Mouse (Mus musculus) right cerebral cortex, postnatal 25 days (tissue): Measurements from ENCODE around the gene Tnni1.

Experiments used
- DNase-seq: peaks from one replicate; pipeline ENCODE4 v3.0.0; 2022

The Tnni1 gene

DNA sequence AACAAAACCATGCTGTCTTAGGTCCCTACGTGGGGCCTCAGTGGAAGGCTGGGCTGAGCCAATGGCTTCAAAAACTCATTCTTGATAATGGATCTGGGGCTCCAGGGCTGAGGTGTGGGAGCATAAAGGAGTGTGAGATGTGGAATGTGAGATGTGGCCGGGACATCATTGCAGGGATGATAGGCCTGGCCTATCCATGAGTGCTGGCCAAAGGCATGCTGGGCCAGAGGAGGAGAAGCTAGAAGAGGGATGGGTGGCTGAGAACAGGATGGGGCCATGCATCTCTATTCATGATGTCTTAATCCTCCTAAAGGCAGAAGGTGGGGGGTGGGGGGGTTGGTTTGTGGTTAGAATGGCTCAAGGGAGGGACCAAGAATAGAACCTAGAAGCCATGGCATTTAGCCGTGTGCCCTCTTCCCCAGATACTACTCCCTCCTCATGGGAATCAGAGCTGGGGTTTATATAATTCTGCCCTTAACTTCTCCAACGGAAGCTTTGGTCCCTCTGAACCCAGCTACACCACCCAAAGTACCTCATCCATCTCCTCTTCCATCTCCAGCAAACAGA, 11.8 kb upstream of the Tnni1 start:
- no peak for DNase-seq

DNA sequence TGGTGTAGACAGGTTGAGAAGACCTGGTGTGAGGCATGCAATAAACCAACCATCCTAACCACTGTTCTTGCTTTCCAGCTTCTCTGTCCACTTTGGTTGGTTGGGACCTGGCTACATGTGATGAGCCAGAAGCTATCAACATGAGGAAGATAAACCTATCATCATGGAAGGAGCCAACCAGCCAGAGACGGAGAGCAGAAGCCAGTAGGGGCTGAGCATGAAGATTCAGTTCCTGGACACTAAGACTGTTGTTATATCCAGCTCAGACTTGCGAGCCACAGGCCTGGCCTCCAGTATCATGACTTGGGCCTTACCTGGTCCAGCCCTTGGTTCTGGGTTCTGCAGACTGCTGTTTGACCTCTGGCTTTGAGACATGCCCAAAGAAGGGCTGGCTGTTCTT, 10.8 kb upstream of the Tnni1 start:
- DNase-seq = no peak

DNA sequence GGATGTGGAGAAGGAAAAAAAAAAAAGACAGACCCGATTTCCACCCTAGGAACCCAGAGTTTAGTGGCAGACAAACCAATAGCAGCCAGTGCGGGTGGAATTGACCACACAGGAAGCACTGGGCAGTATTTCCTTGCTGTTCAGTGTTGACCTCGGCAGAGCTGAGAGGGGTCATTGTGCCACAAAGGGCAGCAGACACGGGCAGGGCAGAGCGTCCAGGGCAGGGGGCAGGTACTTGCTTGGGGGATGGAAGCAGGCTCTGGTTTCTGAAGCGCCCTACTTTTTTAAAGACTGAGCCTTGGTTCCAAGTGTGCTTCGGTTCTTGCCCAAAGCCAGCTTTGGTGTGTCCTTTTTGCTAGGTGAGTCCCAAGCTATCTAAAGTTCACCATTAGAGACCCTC, 9.0 kb upstream of the Tnni1 start:
- no peak for DNase-seq

DNA sequence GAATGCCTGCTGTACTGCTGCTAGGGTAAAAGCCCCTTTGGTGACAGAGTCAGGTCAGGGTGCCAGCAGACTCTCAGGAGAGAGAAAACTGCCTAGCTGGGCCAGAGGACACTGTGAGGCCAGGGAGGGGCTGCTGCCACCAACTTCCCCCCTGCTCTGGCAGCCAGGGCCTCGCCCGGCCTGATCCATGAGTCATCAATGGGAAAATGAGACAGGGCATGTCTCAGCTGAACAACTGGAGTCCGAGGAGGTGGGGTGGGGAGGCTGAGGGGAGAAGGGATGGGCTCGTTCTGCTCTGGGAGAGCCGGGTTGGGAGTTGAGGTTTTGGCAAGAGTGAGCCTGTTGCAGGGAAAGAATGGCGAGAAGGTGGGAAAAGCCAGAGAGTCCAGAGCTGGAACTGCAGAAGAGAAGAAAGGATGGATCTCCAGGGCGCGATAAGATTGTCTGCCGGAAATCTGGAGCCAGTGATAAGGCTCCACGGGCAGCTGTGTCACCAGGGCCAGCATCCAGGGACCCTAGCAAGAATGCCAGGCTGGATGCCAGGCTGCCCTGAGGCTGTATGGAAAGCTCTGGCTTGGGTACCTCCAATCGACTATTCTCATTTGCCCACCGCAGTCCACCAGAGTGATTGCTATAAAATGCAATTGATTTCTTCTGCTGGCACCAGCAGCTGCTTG, 8.2 kb upstream of the Tnni1 start:
- DNase-seq = no peak

DNA sequence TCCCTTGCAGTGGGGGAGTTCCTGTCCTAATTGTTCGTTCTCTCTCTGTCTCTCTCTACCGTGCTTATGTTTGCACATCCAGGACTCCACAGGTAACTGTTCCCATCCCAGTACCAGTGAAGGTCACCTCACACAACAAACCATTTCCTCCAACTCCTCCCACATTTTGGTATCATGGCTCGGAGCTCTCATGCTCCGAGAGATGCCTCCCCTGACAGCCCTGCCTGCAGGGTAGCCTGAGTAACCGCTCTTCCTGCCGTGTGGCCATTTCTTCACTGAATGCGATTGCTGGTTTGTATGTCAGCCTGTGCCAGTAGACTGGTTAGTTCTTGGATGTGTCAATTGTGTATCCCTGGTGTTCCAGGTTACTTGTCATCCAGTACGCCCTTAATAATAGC, 7.7 kb upstream of the Tnni1 start:
- DNase-seq = no peak

DNA sequence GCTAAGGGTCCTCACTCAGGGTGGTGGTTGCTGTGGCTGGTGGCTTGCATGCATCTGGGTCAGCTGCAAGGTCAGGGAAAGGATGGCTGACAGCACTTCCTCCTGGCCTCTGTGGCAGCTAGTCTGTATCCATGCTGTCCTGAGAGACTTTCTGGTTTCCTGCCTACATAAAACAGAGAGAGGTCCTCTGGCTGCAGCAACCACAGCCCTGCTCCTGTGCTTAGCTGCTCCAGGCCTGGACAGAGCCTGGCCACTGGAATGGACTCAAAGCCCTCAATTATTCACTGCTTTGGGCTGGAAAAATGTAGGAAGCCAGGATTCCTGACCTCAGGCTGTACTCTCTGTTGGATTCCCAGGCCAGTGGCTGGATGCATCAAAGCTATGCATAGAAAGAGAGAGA, 2.6 kb upstream of the Tnni1 start:
- no peak for DNase-seq

DNA sequence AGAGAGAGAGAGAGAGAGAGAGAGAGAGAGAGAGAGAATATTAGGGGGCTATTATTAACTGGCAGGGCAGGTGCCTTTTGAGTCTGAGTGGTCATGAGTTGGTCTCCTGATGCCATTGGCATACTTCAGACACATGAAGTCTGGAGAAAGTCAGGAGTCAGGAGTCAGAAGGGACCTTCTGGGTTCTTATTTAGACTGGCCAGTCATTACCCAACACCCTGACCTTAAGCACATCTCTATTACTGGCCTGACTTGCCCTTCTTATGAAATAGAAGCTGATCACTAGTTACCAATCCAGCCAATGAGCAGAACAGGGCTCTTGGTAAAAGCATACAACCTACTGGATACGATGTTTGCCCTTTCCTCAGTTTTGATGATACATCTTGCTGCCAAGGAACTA, 2.2 kb upstream of the Tnni1 start:
- DNase-seq = no peak

DNA sequence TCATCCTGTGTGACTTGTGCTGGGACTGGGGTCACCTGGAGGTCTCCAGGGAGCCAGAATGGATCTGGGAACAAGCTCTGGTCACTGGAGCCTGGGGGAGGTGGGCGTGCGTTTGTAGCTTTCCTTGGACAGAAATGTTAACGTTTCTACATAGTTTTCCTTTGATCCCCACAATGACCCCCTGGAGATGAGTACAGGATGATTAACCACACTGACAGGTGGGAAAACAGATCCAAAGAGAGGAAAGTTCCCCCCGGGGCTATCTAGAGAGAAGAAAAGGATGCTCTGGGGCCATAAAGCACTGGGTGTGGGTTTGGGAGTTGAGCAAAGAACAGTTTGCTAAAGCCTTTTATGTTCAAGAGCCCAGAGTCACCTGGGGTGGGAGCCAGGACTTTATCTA, 1.4 kb downstream of the Tnni1 start:
- DNase-seq = no peak

DNA sequence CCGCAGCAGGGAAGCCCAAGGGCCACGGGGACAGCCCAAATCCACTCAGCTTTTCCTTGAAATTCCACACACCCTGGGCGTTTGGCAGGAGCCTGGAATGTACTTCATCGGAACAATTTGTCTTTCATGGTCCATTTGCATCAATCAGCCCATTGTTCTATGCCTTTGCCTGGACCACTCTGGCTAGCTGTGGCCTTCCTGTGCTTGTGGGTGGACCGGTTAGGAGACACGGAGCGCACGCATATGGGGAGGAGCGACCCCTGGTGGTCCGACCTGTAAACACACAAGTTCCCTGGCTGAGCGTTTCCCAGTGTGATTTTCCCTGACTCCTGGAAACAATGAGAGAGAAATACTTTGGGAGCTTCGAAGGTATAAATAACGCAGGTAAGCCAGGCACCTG, 2.0 kb downstream of the Tnni1 start:
- peak; percentile 47 for DNase-seq

DNA sequence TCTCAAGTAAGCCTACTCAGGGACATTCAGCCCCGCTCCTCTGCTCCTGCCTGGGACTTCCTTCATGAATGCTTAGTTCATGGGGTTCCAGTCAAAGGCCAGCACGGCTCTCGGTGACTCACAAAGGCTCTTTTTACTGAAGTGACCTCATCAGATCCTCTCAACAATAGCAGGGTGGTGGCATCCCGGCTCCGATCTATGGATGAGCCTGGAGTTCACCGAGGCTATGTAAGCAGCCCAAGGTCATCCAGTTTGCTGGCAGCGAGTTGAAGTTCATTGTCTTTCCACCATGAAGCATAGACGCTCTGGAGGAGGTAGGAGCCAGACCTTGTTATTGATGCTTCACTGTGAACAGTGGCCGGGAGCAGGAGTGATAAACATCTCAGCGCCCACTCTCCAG, 3.6 kb downstream of the Tnni1 start:
- no peak for DNase-seq

DNA sequence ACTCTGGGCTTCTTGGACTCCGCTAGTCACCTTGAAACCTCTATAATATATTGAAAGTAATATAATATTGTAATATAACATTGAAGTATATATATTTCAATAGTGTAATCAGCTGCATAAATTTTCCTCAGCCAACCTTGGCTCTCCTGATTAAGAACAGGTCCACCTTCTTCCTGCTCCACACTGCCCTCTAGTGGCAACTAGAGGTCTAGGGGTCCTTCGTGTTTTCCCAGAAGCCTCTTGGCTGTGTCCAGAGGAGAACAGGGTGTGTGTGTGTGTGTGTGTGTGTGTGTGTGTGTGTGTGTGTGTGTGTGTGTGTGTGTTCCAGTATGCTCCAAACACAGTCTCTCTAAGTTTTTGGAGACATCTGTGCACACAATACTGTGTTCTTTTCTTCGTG, 8.6 kb downstream of the Tnni1 start:
- DNase-seq = peak; percentile 54

DNA sequence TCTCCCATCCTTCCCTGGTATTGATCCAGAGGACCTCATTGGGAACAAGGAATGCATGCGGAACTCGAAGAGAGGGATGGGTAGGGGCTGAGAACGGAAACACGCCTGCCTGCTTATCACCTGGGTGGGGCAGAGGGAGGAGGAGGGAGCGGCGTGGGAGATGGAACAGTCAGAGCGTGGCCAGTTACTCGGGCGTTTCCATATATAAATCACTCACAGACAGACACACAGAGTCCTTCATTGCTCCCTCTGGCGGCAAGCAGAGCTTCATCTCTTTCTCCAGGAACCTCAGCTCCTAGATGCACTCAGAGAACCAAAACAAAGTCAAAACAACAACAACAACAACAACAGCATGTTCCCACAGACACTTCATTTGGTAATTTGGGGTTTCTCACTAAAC, 9.5 kb downstream of the Tnni1 start:
- no peak for DNase-seq

DNA sequence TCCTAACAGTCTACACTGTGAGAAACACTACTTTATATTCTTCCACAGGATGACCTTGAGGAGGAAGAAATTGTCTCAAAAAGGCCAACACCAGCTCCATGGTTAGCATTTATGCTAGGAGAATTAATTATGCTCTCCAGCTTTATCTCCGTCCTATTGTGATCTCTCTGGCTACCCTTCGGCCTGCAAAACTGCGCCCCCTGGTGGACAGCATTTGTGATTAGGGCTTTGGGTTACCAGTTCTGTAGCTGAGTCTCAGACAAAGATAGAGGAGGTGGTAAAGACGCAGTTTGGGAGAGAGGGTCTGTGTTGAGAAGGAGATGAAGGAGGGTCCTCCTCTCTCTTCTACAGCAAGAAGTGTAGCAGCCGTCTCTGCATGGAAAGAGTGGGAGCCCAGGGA, 10.6 kb downstream of the Tnni1 start:
- no peak for DNase-seq

DNA sequence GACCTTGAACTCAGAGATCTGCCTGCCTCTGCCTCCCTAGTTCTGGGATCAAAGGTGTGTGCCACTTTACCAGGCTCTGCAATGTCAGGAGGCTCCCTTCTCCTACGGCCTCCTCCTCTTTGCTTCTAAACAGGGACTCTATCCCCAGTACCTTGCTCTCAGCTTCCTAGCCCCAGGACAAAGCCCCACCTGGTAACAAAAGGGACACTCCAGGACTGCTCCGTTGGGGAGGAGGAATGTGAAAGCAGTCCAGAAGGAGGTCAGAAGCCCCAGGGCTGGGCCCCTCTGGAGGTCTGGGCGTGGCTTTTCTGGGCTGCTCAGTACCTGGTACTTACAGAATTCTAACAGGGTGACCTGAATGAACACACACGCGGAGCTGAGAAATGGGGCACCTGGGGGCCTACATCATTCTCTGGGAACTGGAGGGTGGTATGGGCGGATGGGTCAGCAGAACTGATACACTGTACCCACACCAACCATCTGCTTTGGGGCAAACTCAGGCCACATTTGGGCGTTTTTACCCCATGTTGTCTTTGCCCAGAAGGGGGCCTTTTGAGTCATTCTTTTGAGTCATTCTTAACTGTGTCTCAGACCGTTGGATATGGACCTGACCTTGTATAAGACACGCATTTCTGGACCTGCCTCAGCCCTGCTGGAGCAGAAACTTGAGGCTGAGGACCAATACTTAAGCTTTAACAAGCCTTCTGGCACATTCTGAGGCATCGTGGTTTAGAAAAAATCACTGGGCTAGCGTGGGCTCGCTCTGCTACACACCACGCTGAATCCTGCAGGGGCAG, 13.1 kb downstream of the Tnni1 start:
- DNase-seq = no peak

DNA sequence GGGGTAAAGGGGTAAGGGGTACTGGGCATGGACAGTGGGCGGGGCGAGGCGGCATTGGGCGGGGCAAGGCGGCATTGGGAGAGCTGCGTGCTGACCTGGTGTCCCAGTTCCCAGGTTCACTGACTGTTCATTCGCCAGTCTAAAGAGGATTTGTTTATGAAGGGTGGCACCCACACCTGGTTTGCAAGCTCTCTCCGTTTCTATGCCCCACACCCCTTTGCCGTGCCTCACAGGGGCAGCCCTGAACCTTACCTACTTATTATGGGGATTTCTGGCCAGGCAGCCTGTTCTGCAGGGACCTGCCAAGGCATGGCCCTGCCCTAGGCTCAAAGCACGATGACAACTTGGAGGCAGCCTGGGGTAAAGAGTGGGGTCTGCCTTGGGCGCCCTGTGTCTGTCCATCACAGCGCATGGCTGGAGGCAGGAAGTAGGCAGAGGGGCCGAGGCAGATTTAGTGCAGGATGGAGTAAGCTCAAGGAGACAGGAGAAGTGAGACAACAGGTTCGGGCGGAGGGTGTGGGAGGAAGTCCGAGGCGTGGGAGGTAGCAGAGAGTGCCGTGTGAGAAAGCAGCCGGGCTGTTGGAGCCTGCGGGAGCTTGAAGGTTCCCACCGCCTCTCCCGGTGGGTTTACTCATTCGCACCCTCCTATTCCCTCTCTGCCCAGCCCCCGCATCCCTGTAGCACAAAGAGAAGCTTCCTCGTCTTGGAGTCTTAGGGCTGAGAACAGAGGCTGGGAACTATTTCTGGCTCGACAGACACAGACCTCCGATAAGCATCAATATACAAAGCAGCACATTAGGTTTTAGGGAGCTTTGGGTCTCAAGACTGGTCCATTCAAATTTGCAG, 14.4 kb downstream of the Tnni1 start:
- peak; percentile 80 for DNase-seq

DNA sequence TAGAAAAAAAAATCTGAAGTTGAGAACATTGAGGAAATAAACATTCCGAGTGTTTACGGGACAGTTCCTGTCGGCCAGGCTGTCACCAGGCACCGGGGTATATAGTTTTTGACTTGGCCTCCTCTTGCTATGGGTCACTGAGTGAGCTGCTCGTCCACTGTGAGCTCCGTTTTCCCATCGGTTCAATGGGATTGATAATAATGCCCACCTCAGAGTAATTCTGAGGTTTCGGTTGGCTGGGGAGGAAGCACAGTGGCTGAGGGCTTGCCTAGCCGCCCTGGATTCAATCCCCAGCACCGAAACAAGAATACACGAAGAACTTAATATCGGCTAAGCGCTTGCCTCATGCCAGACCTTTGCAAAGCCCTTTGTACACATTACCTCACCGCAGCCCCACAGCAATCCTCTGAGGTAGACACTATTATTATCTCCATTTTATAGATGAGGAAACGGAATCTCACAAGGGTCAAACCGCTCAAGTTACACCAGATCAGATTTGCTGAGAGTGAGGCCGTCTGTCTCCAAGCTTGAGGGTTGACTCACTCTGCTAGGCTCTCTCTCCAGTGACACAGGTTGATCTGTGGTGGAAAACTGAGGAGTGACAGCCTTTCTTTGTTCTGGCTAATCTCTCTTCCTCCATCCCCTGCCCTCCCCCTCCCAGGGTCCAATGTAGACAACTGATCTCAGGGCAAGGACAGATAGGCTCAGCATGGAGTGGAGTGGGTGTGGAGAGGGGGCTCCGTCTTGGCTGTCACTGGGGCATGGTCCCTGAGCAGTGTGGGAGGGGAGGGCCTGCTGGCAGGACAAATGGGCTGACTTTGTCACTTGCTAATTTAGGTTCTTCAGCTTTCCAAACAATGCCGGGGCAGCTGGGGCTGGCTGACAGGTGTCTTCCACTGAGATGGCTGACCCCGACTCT, 15.2 kb downstream of the Tnni1 start:
- no peak for DNase-seq

DNA sequence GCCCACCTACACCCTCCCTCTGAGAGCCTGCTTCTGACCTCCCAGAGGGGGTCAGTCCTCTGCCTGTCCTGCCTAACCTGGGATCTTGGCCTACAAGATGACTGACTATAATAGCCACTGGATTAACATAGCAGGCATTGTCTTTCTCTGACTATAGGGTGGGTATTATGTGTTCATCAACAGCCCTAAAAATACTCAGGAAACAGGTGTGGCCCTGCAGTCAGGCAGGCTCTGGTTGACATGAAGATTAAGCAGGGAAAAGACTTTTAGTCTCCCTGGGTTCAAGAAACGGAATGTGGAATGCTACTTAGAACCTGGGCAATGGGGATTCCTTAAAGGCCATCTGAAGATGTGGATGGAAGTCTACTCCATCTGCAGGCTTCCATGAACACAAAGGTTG, 19.3 kb downstream of the Tnni1 start:
- DNase-seq = no peak

DNA sequence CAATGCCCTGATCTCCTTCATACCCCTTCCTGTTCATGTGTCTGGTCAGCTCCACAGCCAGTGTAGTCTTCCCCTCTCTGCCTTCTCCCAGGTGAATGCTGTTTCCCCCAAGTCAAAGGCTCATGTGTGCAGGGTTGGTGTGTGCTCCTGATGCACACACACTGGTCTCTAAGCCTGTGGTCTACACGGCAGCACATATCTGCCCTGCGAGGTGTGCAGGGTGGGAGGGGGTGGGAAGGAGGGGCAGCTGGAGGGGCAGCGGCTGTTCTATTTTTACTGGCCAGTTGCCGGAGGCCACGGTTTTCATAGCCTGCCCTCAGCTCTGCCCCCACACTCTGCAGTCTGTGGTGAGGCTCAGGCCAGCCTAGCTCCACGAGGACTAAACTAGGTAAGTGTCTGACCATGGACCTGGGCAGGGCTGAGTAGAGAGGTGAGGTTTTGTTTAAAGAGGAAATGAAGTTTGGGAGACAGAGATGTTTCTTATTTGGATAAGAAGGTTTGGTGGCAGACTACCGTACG, 19.9 kb downstream of the Tnni1 start:
- DNase-seq = no peak

DNA sequence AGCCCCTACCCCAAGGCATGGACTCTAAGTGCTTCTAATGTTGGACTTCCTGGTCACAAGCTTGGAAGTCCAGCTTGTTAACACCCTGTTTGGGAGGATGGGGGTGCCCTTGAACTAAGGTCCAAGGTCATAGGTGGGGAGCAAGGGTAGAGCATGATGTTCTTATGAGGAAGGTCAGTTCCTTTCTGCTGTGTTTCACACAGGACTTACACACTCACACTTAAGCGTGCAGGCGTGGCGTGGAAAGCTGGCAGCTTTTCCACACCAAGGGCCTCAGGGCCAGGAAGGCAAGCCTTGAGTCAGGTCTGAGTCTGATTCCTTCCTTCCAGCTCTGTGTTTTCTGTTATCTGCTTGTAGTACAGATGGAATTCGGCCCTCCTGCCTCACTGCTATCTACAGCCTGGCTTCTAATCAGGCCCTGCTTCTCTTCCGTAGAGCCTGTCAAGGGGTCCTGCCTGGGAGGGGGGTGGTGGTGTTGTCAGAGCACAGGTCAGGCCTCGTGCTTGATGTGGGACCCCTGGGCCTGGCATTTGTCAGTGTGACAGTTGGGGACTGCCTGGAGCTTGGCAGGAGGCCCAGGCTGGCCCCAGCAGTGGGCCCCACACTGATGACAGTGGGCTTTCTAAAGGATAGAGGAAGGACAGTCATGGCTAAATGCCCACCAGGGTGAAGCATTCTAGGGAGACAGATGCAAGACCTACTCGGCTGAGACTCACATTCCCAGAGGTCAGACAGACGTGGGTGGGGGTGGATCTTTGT, 21.1 kb downstream of the Tnni1 start:
- no peak for DNase-seq

DNA sequence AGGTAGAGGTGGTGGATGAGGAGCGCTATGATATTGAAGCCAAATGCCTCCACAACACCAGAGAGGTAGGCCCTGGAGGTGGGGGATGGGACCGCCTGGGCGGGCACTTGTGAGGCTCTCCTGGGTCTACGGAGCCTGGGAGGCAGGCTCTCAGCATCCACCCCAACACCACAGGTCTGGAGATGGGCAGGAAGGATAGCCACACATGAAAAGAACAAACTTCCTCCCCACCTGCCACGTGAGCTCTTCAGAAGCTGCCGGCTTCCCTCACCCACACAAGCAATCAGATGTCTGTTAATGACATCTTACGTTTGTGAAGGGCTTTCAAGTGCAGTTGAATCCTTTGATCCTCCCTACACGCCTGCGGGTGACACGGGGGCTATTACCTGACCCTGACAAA, 28.3 kb downstream of the Tnni1 start:
- no peak for DNase-seq

DNA sequence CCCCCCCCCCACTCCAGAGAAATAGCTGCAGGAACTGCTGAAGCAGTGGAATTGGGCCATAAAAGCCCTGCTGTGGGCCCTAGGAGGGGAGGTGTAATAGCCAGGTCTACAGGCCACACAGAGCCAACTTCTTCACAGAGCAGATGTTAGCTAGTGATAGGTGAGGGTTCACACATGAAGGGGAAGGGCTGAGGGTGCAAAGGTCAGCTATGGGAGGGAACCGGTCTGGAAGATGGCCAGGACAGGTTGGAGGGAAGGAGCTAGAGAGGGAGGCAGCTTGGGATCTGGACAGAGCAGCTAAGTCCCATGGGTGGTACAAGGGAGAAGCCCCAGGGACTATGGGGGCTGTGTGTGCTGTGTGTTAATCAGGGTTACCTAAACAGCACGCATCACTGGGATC, 30.9 kb downstream of the Tnni1 start:
- DNase-seq = no peak
